9 mouse cellular contexts compared by ENCODE assay signal in genomic region chr7:127513781-127514180, GRCm38 (mm10). TPM values are rescaled to one million over a fixed set of nuclear protein-coding genes. Genes with fewer than 3 reads are reported as not detected.
DNase-seq lines count a peak whose midpoint lies in the region; ATAC-seq and TF ChIP-seq lines count a peak whose summit lies in the region.
"Had no signal": no experiment of that assay in that cellular context is flagged by ENCODE, and none has a peak within 500 bp of the region (broad histone marks: within the 10 kb centered on the region; RNA-seq: fewer than 3 reads in every experiment).

No protein-coding gene starts in this region.

- ATAC-seq in heart, embryonic 11.5 days (replicated peaks; ENCODE audit: insufficient number of reproducible peaks, low FRiP score, low TSS enrichment) = no peak
- ATAC-seq in hindbrain, embryonic 15.5 days (ENCODE audit: low FRiP score, low read depth) = no peak
- ATAC-seq in midbrain, embryonic 14.5 days (ENCODE audit: low FRiP score, low TSS enrichment) = no peak
- no peak for ATAC-seq in cerebellum, adult (ENCODE audit: insufficient number of reproducible peaks, low FRiP score, low TSS enrichment)

- 88% methylated on average over 3 of the region's 3 CpGs for WGBS in heart, embryonic 11.5 days (ENCODE audit: insufficient replicate concordance)
- WGBS in hindbrain, embryonic 15.5 days = 89% methylated on average over 3 of the region's 3 CpGs
- WGBS in midbrain, embryonic 14.5 days = 92% methylated on average over 3 of the region's 3 CpGs

- H3K4me3 ChIP-seq in heart, embryonic 11.5 days (ENCODE audit: low read depth, low read length) = peak overlapping the region; percentile 79; the same call in 1 of the 2 replicates
- peak overlapping the region; percentile 98 for H3K4me3 ChIP-seq in bone marrow macrophage, adult 2 months (ENCODE audit: insufficient read depth, low read length)
- peak overlapping the region; percentile 93 for H3K4me3 ChIP-seq in hindbrain, embryonic 15.5 days
- H3K4me3 ChIP-seq in midbrain, embryonic 14.5 days (replicated peaks; ENCODE audit: low read depth, low read length) = peak overlapping the region; percentile 76

- DNase-seq in heart, postnatal 4 days = no peak
- DNase-seq in midbrain, embryonic 14.5 days = no peak
- no peak for DNase-seq in urinary bladder, postnatal 4 days (ENCODE audit: low spot score in 2 of 2)
- DNase-seq in cerebellum, adult 8-10 months = no peak

- no peaks in the 10 kb centered on the region for H3K9me3 ChIP-seq in heart, embryonic 11.5 days (replicated peaks; ENCODE audit: control insufficient read depth, low read length)
- no peaks in the 10 kb centered on the region for H3K9me3 ChIP-seq in hindbrain, embryonic 15.5 days
- H3K9me3 ChIP-seq in midbrain, embryonic 14.5 days (ENCODE audit: control insufficient read depth, low read length) = no peaks in the 10 kb centered on the region

- TF ChIP-seq CTCF in bone marrow macrophage, adult 2 months (IDR thresholded peaks at IDR 0.05; ENCODE audit: low read depth, low read length) = no peak

- H3K27ac ChIP-seq in heart, embryonic 11.5 days (ENCODE audit: low read depth, low read length) = peak overlapping the region; percentile 57
- H3K27ac ChIP-seq in bone marrow macrophage, adult 2 months (ENCODE audit: insufficient read depth, low read depth, low read length) = no peak overlapping the region
- no peak overlapping the region for H3K27ac ChIP-seq in hindbrain, embryonic 15.5 days (replicated peaks)
- H3K27ac ChIP-seq in midbrain, embryonic 14.5 days (replicated peaks; ENCODE audit: low read depth, low read length) = no peak overlapping the region

- no peaks in the 10 kb centered on the region for H3K27me3 ChIP-seq in heart, embryonic 11.5 days (ENCODE audit: control insufficient read depth, insufficient read depth, low read length)
- H3K27me3 ChIP-seq in hindbrain, embryonic 15.5 days = no peaks in the 10 kb centered on the region
- H3K27me3 ChIP-seq in midbrain, embryonic 14.5 days (ENCODE audit: control insufficient read depth, insufficient read depth, low read length) = no peaks in the 10 kb centered on the region

- H3K4me1 ChIP-seq in heart, embryonic 11.5 days (ENCODE audit: control insufficient read depth, insufficient read depth, low read length) = peaks cover 14% of the 10 kb centered on the region
- H3K4me1 ChIP-seq in bone marrow macrophage, adult 2 months (ENCODE audit: control insufficient read depth, insufficient read depth, low read length) = peaks cover 9% of the 10 kb centered on the region
- peaks cover 23% of the 10 kb centered on the region for H3K4me1 ChIP-seq in hindbrain, embryonic 15.5 days (replicated peaks)
- H3K4me1 ChIP-seq in midbrain, embryonic 14.5 days (ENCODE audit: control insufficient read depth, insufficient read depth, low read length) = peaks cover 13% of the 10 kb centered on the region

- TF ChIP-seq POLR2A in bone marrow macrophage, adult 2 months (IDR thresholded peaks at IDR 0.05; ENCODE audit: borderline replicate concordance, low read depth, low read length) = no peak

- H3K4me2 ChIP-seq in heart, embryonic 11.5 days = peak overlapping the region; percentile 69
- H3K4me2 ChIP-seq in hindbrain, embryonic 15.5 days = peak overlapping the region; percentile 56
- H3K4me2 ChIP-seq in midbrain, embryonic 14.5 days (ENCODE audit: low read length) = peak overlapping the region; percentile 64

- H3K9ac ChIP-seq in heart, embryonic 11.5 days (ENCODE audit: low read depth, low read length) = no peak overlapping the region
- no peak overlapping the region for H3K9ac ChIP-seq in hindbrain, embryonic 15.5 days
- H3K9ac ChIP-seq in midbrain, embryonic 14.5 days (replicated peaks; ENCODE audit: low read length) = no peak overlapping the region; the same call in 1 of the 2 replicates

- peaks cover 19% of the 10 kb centered on the region for H3K36me3 ChIP-seq in heart, embryonic 11.5 days (ENCODE audit: control insufficient read depth, insufficient read depth, low read length)
- H3K36me3 ChIP-seq in hindbrain, embryonic 15.5 days = peaks cover 37% of the 10 kb centered on the region
- peaks cover 46% of the 10 kb centered on the region for H3K36me3 ChIP-seq in midbrain, embryonic 14.5 days (ENCODE audit: control insufficient read depth, insufficient read depth, low read length)

RNA-seq across cellular contexts. Expression of gene Srcap, which starts 2.0 kb away (rescaled TPM):
- polyA plus RNA-seq in heart, embryonic 11.5 days (2014; fragmentation: Nextera tagmentation; extraction: Ambion mirVana) = 36.8 and 46.6 TPM in 2 replicates
- 10 to 100 TPM; 78.7 to 80.5 TPM for total RNA-seq in heart, postnatal 4 days (2021)
- polyA plus RNA-seq in bone marrow macrophage, adult 2 months (2012; ENCODE audit: insufficient read depth, insufficient read length, missing spikeins) = 56.4 and 58.1 TPM in 2 replicates
- polyA plus RNA-seq in hindbrain, embryonic 15.5 days (2015; fragmentation: Nextera tagmentation; extraction: Ambion mirVana) = 57.2 and 57.4 TPM in 2 replicates
- 46.1 and 64.3 TPM in 2 replicates for polyA plus RNA-seq in midbrain, embryonic 14.5 days (2014; fragmentation: Nextera tagmentation; extraction: Ambion mirVana)

RNA-seq across cellular contexts. Expression of gene Gm42715, which starts 5.6 kb away (rescaled TPM):
- polyA plus RNA-seq in heart, embryonic 11.5 days (2014; fragmentation: Nextera tagmentation; extraction: Ambion mirVana) = 9.8 and 12.6 TPM in 2 replicates
- total RNA-seq in heart, postnatal 4 days (2021) = 10 to 100 TPM; 16.5 to 17.1 TPM
- 4.7 and 6.2 TPM in 2 replicates for polyA plus RNA-seq in bone marrow macrophage, adult 2 months (2012; ENCODE audit: insufficient read depth, insufficient read length, missing spikeins)
- 14.7 and 15.6 TPM in 2 replicates for polyA plus RNA-seq in hindbrain, embryonic 15.5 days (2015; fragmentation: Nextera tagmentation; extraction: Ambion mirVana)
- 18.8 and 20.8 TPM in 2 replicates for polyA plus RNA-seq in midbrain, embryonic 14.5 days (2014; fragmentation: Nextera tagmentation; extraction: Ambion mirVana)

RNA-seq across cellular contexts. Expression of gene Fbrs, which starts 34.8 kb away (rescaled TPM):
- 9.9 and 11.1 TPM in 2 replicates for polyA plus RNA-seq in heart, embryonic 11.5 days (2014; fragmentation: Nextera tagmentation; extraction: Ambion mirVana)
- total RNA-seq in heart, postnatal 4 days (2021) = 10 to 100 TPM; 37.4 to 38.0 TPM
- 134 and 147 TPM in 2 replicates for polyA plus RNA-seq in bone marrow macrophage, adult 2 months (2012; ENCODE audit: insufficient read depth, insufficient read length, missing spikeins)
- polyA plus RNA-seq in hindbrain, embryonic 15.5 days (2015; fragmentation: Nextera tagmentation; extraction: Ambion mirVana) = 13.9 and 15.4 TPM in 2 replicates
- 14.9 and 17.8 TPM in 2 replicates for polyA plus RNA-seq in midbrain, embryonic 14.5 days (2014; fragmentation: Nextera tagmentation; extraction: Ambion mirVana)

RNA-seq across cellular contexts. Expression of gene Tmem265, which starts 47.4 kb away (rescaled TPM):
- 3.0 and 5.6 TPM in 2 replicates for polyA plus RNA-seq in heart, embryonic 11.5 days (2014; fragmentation: Nextera tagmentation; extraction: Ambion mirVana)
- total RNA-seq in heart, postnatal 4 days (2021) = under 1 TPM in 1 of 2 experiments, not detected in 1; 0.45 TPM
- 3.4 and 10.8 TPM in 2 replicates for polyA plus RNA-seq in bone marrow macrophage, adult 2 months (2012; ENCODE audit: insufficient read depth, insufficient read length, missing spikeins)
- 7.6 and 10.3 TPM in 2 replicates for polyA plus RNA-seq in hindbrain, embryonic 15.5 days (2015; fragmentation: Nextera tagmentation; extraction: Ambion mirVana)
- 5.1 and 14.5 TPM in 2 replicates for polyA plus RNA-seq in midbrain, embryonic 14.5 days (2014; fragmentation: Nextera tagmentation; extraction: Ambion mirVana)
- total RNA-seq: heart, postnatal 10 days had no signal

RNA-seq across cellular contexts. Expression of gene Prr14, which starts 54.4 kb away (rescaled TPM):
- 39.7 and 41.1 TPM in 2 replicates for polyA plus RNA-seq in heart, embryonic 11.5 days (2014; fragmentation: Nextera tagmentation; extraction: Ambion mirVana)
- 10 to 100 TPM; 28.0 to 28.9 TPM for total RNA-seq in heart, postnatal 4 days (2021)
- 67.4 and 69.0 TPM in 2 replicates for polyA plus RNA-seq in bone marrow macrophage, adult 2 months (2012; ENCODE audit: insufficient read depth, insufficient read length, missing spikeins)
- 36.9 and 42.8 TPM in 2 replicates for polyA plus RNA-seq in hindbrain, embryonic 15.5 days (2015; fragmentation: Nextera tagmentation; extraction: Ambion mirVana)
- polyA plus RNA-seq in midbrain, embryonic 14.5 days (2014; fragmentation: Nextera tagmentation; extraction: Ambion mirVana) = 41.8 and 44.3 TPM in 2 replicates
